ENCODE assay signal across 9 mouse cellular contexts in the genomic region with DNA sequence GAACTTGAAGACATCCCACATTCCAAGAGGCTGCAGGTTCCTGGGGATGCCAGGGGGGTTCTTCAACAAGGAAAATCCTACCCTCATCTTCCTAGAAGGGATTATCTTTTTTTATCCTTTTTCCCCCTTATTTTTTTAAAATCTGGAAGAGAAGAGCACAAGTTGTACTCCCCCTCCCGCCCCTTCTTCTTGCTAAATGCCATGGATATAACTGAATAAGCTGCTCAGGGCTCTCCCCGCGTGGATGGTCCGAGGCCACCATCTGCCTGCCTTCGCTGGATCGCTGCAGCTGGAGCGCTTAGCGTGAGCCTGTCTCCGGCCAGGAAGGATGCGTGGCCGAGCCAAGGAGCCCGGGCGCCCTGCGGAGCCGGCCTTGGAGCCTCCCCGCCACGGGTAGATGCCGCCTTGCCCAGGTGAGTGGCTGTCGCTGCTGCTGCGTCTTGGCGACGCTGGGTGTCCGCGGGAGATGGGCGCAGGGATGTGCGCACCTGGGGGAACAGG. TPM values are rescaled to one million over a fixed set of nuclear protein-coding genes. Genes with fewer than 3 reads are reported as not detected.
DNase-seq lines count a peak whose midpoint lies in the region; ATAC-seq and TF ChIP-seq lines count a peak whose summit lies in the region.
"Had no signal": no experiment of that assay in that cellular context is flagged by ENCODE, and none has a peak within 500 bp of the region (broad histone marks: within the 10 kb centered on the region; RNA-seq: fewer than 3 reads in every experiment).

No protein-coding gene starts in this region.

- no peaks in the 10 kb centered on the region for H3K27me3 ChIP-seq in kidney, adult 2 months (replicated peaks; ENCODE audit: control insufficient read depth, insufficient read depth, low read length)
- H3K27me3 ChIP-seq in heart, postnatal 0 days (ENCODE audit: control insufficient read depth, insufficient read depth, low read length): peaks cover 66% of the 10 kb centered on the region
- peaks cover 50% of the 10 kb centered on the region for H3K27me3 ChIP-seq in limb, embryonic 10.5 days (ENCODE audit: low read depth, poor library complexity, severe bottlenecking)

- no peaks in the 10 kb centered on the region for H3K4me1 ChIP-seq in kidney, adult 2 months (ENCODE audit: control insufficient read depth, insufficient read depth, low read length)
- no peaks in the 10 kb centered on the region for H3K4me1 ChIP-seq in heart, postnatal 0 days (ENCODE audit: control insufficient read depth, insufficient read depth)
- peaks cover 21% of the 10 kb centered on the region for H3K4me1 ChIP-seq in limb, embryonic 10.5 days

- H3K36me3 ChIP-seq in kidney, adult 2 months (ENCODE audit: control insufficient read depth, insufficient read depth, low read length): no peaks in the 10 kb centered on the region
- no peaks in the 10 kb centered on the region for H3K36me3 ChIP-seq in heart, postnatal 0 days (replicated peaks; ENCODE audit: control insufficient read depth, insufficient read depth, low read length)
- H3K36me3 ChIP-seq in limb, embryonic 10.5 days: no peaks in the 10 kb centered on the region

- TF ChIP-seq EP300 in heart, postnatal 0 days (IDR thresholded peaks at IDR 0.05; ENCODE audit: low read depth): no peak

- TF ChIP-seq CTCF in kidney, adult 2 months (conservative IDR thresholded peaks at IDR 0.05; ENCODE audit: insufficient read depth, insufficient read length, low read depth, low read length): no peak
- no peak for TF ChIP-seq CTCF in heart, postnatal 0 days (IDR thresholded peaks at IDR 0.05; ENCODE audit: low read depth)

- DNase-seq in kidney, adult 2 months: no peak
- DNase-seq in kidney, adult 8-10 months: no peak
- peak; percentile 42 for DNase-seq in embryo, embryonic 10 days (ENCODE audit: low spot score)
- no peak for DNase-seq in heart, postnatal 0 days (ENCODE audit: low spot score)
- DNase-seq in limb, embryonic 10.5 days (ENCODE audit: low spot score): peak; percentile 52
- DNase-seq in right cerebral cortex, postnatal 10 days (ENCODE audit: low spot score in 2 of 2): peak; percentile 59 to 63
- no peak for DNase-seq in c-Kit-positive CD71-positive TER-119-positive erythroid progenitor cells, embryonic 14.5 days (ENCODE audit: low spot score)
- no peak for DNase-seq in natural killer cell, adult 2 months (ENCODE audit: low spot score in 2 of 2)

- H3K9me3 ChIP-seq in heart, postnatal 0 days (replicated peaks; ENCODE audit: control insufficient read depth, low read length): no peaks in the 10 kb centered on the region
- no peaks in the 10 kb centered on the region for H3K9me3 ChIP-seq in limb, embryonic 10.5 days (replicated peaks)

- H3K27ac ChIP-seq in kidney, adult 2 months (ENCODE audit: insufficient read depth, low read depth, low read length): no peak overlapping the region
- H3K27ac ChIP-seq in heart, postnatal 0 days (ENCODE audit: low read depth): no peak overlapping the region
- peak overlapping the region; percentile 82; the same call in 1 of the 2 replicates for H3K27ac ChIP-seq in limb, embryonic 10.5 days

- H3K4me2 ChIP-seq in heart, postnatal 0 days (ENCODE audit: low read depth, low read length): peak overlapping the region; percentile 89

- ATAC-seq in heart, postnatal 0 days (ENCODE audit: insufficient read depth, low read depth): no peak

- TF ChIP-seq POLR2A in kidney, adult 2 months (IDR thresholded peaks at IDR 0.05; ENCODE audit: low read depth, low read length): no peak

- H3K4me3 ChIP-seq in kidney, adult 2 months (ENCODE audit: insufficient read depth, low read depth, low read length): peak overlapping the region; percentile 33
- peak overlapping the region; percentile 58 for H3K4me3 ChIP-seq in heart, postnatal 0 days (ENCODE audit: low read depth, low read length)
- H3K4me3 ChIP-seq in limb, embryonic 10.5 days: peak overlapping the region; percentile 63

- 2% methylated on average over 26 of the region's 26 CpGs for WGBS in kidney, adult 2 months
- WGBS in heart, postnatal 0 days: under 1% methylated on average over 26 of the region's 26 CpGs
- WGBS in limb, embryonic 10.5 days: under 1% methylated on average over 26 of the region's 26 CpGs

- no peak overlapping the region for H3K9ac ChIP-seq in heart, postnatal 0 days (replicated peaks; ENCODE audit: low read depth, low read length)

RNA-seq across cellular contexts. Expression of a gene that starts 0.3 kb away (rescaled TPM):
- polyA plus RNA-seq in kidney, adult 2 months (2012; rRNA removed): 0.22 and 0.30 TPM in 2 replicates
- total RNA-seq in heart, postnatal 0 days (2014; rRNA removed; ENCODE audit: low replicate concordance): 0.15 TPM in 1 of 2 replicates, not detected in the other
- polyA plus RNA-seq in heart, postnatal 0 days (2015; fragmentation: Nextera tagmentation; extraction: Ambion mirVana): 0.04 and 0.05 TPM in 2 replicates
- 0.10 TPM in 1 of 2 replicates, not detected in the other for polyA plus RNA-seq in limb, embryonic 10.5 days (2016; fragmentation: Nextera tagmentation; extraction: Ambion mirVana)
- total RNA-seq: hematopoietic stem cell, adult 5-6 weeks had no signal

Comparison
In these comparisons a context has a peak if more than half of its experiments do, and no peak if none do; other contexts are left out.
1. DNase-seq: peak in embryo, embryonic 10 days (single experiment), limb, embryonic 10.5 days (single experiment) and right cerebral cortex, postnatal 10 days (2 of 2); none in kidney, adult 2 months (single experiment), kidney, adult 8-10 months (0 of 2), heart, postnatal 0 days (single experiment), c-Kit-positive CD71-positive TER-119-positive erythroid progenitor cells, embryonic 14.5 days (single experiment) and natural killer cell, adult 2 months (0 of 2).
2. Peak in every context shown above with its lines, with median percentiles within 50 percentile points of each other: H3K4me3 ChIP-seq.